Mouse (Mus musculus): ENCODE measurements around the gene Mapk10.

DNA sequence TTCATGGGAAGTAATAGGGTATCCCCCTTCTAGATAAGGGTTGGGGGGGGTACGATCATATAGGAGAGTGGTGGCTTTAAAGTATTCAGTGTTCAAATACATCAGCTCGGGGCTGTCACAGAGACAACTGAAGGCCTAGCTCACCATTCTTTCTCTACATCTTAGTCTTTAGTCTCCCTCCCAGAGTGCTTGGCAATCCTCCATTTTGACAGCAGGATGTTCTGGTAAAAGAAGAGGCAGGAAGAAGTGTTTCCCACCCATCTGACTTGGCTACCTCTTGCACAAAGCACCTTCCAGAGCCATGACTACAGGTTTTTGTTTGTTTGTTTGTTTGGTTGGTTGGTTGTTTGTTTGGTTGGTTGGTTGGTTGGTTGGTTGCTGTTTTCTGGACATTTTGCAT lies 125.3 kb downstream of the Mapk10 start:
- TF ChIP-seq EP300 (IDR thresholded peaks at IDR 0.05; ENCODE audit: low read depth) (no peak), CTCF (IDR thresholded peaks at IDR 0.05; ENCODE audit: low read depth) (no peak)

Data from heart, postnatal 0 days (tissue).